Mouse (Mus musculus) hindbrain, embryonic 14.5 days (tissue): ENCODE measurements around the gene Ribc2. TPM values are rescaled to one million over a fixed set of nuclear protein-coding genes. Genes with fewer than 3 reads are reported as not detected.

Source experiments
- polyA plus RNA-seq: library from polyadenylated mRNA; unstranded; fragments of >200 nt; fragmentation: Nextera tagmentation; extraction: Ambion mirVana; gene quantifications from 2 replicates; pipeline ENCODE4 v1.2.1, GENCODE M21; 2014

Ribc2 gene
- polyA plus RNA-seq, 1 experiment from 2014 or later = 1.1 TPM

Other genes with a start within 250 kb of the Ribc2 start
- 0.74 and 0.83 TPM in 2 replicates for gene Gm29666, start 212.0 kb upstream of the Ribc2 start, polyA plus RNA-seq
- gene Nup50, start 208.7 kb upstream of the Ribc2 start, polyA plus RNA-seq = 24.2 and 25.3 TPM in 2 replicates
- gene 5031439G07Rik, start 143.5 kb upstream of the Ribc2 start, polyA plus RNA-seq = 19.2 and 27.8 TPM in 2 replicates
- 0.89 and 1.4 TPM in 2 replicates for gene Upk3a, start 114.9 kb upstream of the Ribc2 start, polyA plus RNA-seq
- 30.5 and 32.3 TPM in 2 replicates for gene Fam118a, start 103.1 kb upstream of the Ribc2 start, polyA plus RNA-seq
- 0.08 TPM in 2 replicates for gene Smc1b, start 114 bp upstream of the Ribc2 start, polyA plus RNA-seq
- gene Fbln1, start 73.9 kb downstream of the Ribc2 start, polyA plus RNA-seq = 51.0 and 54.2 TPM in 2 replicates
- 534 and 568 TPM in 2 replicates for gene Atxn10, start 204.2 kb downstream of the Ribc2 start, polyA plus RNA-seq